Mouse (Mus musculus) limb, embryonic 10.5 days (tissue): Measurements from ENCODE around the gene Ppih. TPM values are rescaled to one million over a fixed set of nuclear protein-coding genes. Genes with fewer than 3 reads are reported as not detected.

Experiments used
- DNase-seq: peaks from one replicate; pipeline ENCODE4 v3.0.0-alpha.2; 2017; ENCODE audit warnings: low spot score
- H3K27ac ChIP-seq: fragments of 300-500 bp; sonication (generic); 2 replicates; pipeline ENCODE4 v1.5.1; 2016; ENCODE audit warnings: mild to moderate bottlenecking
- H3K27me3 ChIP-seq: fragments of 300-500 bp; sonication (generic); 2 replicates; pipeline ENCODE4 v1.6.1; 2016; ENCODE audit warnings: low read depth, mild to moderate bottlenecking; ENCODE audit not compliant: poor library complexity, severe bottlenecking
- H3K36me3 ChIP-seq: fragments of 300-500 bp; sonication (generic); 2 replicates; pipeline ENCODE4 v1.6.1; 2016; ENCODE audit warnings: mild to moderate bottlenecking, moderate library complexity
- H3K4me1 ChIP-seq: fragments of 300-500 bp; sonication (generic); 2 replicates; pipeline ENCODE4 v1.6.1; 2016
- H3K4me3 ChIP-seq: fragments of 300-500 bp; sonication (generic); 2 replicates; pipeline ENCODE4 v1.5.1; 2016; ENCODE audit warnings: mild to moderate bottlenecking, moderate library complexity
- H3K9me3 ChIP-seq: fragments of 300-500 bp; sonication (generic); replicated peaks from 2 replicates; pipeline ENCODE4 v1.6.1; 2016; ENCODE audit warnings: mild to moderate bottlenecking
- WGBS: fragments of 180-500 bp; shearing (Covaris S2); methylation state at CpG from one replicate; pipeline ENCODE4 v1.1.7; 2016; 5-methylcytosine and 5-hydroxymethylcytosine counted together
- polyA plus RNA-seq: library from polyadenylated mRNA; unstranded; fragments of >200 nt; fragmentation: Nextera tagmentation; extraction: Ambion mirVana; gene quantifications from 2 replicates; pipeline ENCODE4 v1.2.1, GENCODE M21; 2016

Ppih gene
- polyA plus RNA-seq, 1 experiment from 2014 or later, result 152 TPM

DNA sequence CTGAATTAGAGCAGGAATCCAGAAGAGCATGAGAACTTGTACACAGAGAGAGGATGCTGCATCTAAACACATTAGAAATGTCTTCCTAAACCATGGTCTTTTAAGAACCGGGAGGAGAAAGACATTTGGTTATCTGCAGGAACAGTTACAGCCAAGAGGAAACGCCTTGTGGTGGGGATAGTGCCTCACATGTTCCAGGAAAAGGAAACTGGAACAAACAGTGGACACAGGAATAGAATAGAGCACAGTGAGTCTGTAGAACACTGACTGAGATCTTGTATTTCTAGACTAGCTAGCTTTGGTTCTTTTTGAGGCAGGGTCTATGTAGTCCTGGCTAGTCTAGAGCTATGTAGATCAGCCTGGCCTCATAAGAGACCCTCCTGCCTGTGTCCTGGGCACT lies 45.1 kb downstream of the Ppih start:
- Histone ChIP-seq H3K4me1 (no peaks in the 10 kb centered on the region), H3K4me3 (no peak overlapping the region), H3K27ac (no peak overlapping the region), H3K27me3 (no peaks in the 10 kb centered on the region), H3K36me3 (peaks cover 98% of the 10 kb centered on the region), H3K9me3 (no peaks in the 10 kb centered on the region)
- 90% methylated on average over 2 of the region's 2 CpGs for WGBS
- no peak for DNase-seq

DNA sequence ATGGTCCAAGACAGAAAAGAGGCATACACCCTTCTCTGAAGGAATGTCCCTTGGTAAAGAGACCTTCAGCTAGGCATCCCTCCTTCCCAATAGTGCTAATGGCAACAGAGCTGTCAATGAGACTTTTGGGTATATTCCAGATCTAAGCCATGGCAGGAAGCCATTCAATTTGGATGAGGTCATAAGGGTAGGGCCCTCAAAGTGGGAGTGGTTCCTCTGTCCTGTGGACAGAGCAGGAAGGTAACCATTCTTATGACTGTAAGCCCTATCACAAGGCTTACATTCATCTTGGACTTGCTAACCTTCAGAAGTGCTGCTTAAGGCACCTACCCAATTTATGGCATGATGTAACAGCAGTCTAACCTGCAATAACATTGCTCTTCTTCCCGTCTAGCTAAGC lies 45.7 kb downstream of the Ppih start:
- H3K4me3 ChIP-seq, result no peak overlapping the region
- H3K36me3 ChIP-seq, result peaks cover 98% of the 10 kb centered on the region
- no peak for DNase-seq
- no peak overlapping the region for H3K27ac ChIP-seq
- no peaks in the 10 kb centered on the region for H3K27me3 ChIP-seq
- 82% methylated on average over 1 of the region's 1 CpGs for WGBS
- H3K9me3 ChIP-seq, result no peaks in the 10 kb centered on the region
- H3K4me1 ChIP-seq, result no peaks in the 10 kb centered on the region

DNA sequence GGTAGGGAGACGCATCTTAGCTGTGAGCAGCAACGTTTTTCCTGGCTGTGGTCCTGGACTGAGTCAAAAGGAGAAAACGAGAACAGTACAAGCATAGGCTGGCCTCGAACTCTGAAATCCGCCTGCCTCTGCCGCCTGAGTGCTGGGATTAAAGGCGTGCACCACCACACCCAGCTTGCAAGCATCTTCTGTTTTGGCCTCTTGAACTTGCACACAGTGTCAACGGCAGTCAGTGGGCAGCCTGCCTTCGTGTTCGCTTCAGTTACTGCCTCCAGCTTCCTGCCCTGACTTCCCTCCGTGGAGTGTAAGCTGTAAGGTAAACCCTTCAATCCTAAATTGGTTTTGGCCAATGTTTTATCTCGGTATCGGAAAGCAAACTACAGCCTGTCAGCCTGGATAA lies 53.7 kb downstream of the Ppih start:
- peaks cover 30% of the 10 kb centered on the region for H3K36me3 ChIP-seq
- no peaks in the 10 kb centered on the region for H3K9me3 ChIP-seq
- whole genome bisulfite sequencing, result 81% methylated on average over 13 of the region's 13 CpGs
- no peak for DNase-seq
- no peaks in the 10 kb centered on the region; the same call in 1 of the 2 replicates for H3K4me1 ChIP-seq
- no peak overlapping the region for H3K27ac ChIP-seq
- H3K4me3 ChIP-seq, result no peak overlapping the region
- H3K27me3 ChIP-seq, result no peaks in the 10 kb centered on the region

DNA sequence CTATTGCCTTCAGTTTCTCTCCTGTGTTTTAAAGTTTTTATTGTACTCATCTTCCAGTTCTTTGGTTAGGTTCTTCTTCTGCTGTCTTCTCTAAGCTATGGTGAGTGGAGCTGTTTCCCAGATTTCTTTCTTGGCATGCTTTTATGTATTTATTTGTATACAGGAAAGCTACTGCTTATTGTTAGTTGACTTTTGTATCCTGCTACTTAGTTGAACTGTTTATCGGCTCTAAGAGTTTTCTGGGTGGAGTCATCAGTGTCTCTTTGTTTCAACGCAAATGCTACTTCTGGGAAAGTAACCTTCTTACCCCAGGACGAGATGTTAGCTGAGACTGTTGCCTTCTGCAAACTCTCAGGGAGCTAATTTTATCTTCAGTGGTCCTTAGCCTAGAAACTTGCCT lies 56.9 kb downstream of the Ppih start:
- no peaks in the 10 kb centered on the region for H3K9me3 ChIP-seq
- no peak overlapping the region for H3K4me3 ChIP-seq
- no peaks in the 10 kb centered on the region for H3K27me3 ChIP-seq
- 85% methylated on average over 3 of the region's 3 CpGs for WGBS
- no peak overlapping the region for H3K27ac ChIP-seq
- no peak for DNase-seq
- no peaks in the 10 kb centered on the region for H3K36me3 ChIP-seq
- peaks cover 14% of the 10 kb centered on the region for H3K4me1 ChIP-seq

DNA sequence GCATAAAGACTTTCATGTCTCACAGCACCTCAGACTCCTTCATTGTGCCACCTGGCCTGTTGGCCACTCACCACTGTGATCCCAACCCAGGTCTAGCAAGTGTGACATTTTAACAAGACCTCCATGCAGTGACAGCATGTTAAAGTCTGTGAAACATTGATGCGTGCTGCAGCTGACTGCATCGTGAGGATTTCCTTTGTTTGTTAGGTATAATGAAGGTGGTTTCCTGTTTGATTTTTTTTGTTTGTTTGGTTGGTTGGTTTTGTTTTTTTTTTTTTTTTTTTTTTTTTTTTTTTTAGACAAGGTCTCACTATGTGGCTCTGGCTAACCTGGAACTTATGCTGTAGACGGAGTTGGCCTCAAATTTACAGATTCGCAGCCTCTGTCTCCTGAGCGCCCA lies 57.9 kb downstream of the Ppih start:
- DNase-seq, result no peak
- H3K4me1 ChIP-seq, result peaks cover 15% of the 10 kb centered on the region
- no peak overlapping the region for H3K27ac ChIP-seq
- H3K36me3 ChIP-seq, result no peaks in the 10 kb centered on the region
- H3K9me3 ChIP-seq, result no peaks in the 10 kb centered on the region
- H3K4me3 ChIP-seq, result no peak overlapping the region
- no peaks in the 10 kb centered on the region for H3K27me3 ChIP-seq
- WGBS, result 88% methylated on average over 5 of the region's 5 CpGs

DNA sequence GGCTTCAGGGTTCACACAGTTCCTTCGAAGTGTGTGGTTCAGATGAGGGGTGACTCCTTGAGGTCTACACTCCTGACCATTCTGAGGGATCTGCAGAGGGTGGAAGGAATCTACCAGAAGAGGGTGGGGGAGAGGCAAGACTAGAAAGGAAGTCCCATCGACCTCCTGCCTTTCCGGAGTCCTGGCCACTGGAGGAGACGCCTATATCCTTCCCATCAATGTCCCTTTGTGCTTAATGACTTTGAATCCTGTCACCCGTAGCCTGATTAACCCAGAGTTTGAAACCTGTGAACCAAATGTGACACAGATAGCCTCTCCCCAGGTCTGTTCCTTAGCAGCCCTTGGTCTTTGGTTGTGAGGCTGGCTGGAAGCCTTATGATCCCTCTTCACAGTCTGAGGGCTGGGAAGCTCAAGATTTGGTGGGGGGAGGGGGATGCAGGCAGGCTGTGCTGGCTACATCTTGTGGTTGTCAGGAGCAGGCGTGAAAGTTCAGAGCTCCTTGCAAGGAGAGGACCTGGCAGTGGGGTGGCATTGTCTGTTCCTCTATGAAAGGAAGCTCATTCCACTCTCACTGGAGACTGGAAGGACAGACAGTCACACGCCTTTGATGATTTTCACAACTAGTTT lies 59.1 kb downstream of the Ppih start:
- DNase-seq, result no peak
- Histone ChIP-seq H3K9me3 (no peaks in the 10 kb centered on the region), H3K27ac (no peak overlapping the region), H3K36me3 (no peaks in the 10 kb centered on the region), H3K4me1 (peaks cover 18% of the 10 kb centered on the region), H3K4me3 (no peak overlapping the region), H3K27me3 (no peaks in the 10 kb centered on the region)
- 50% methylated on average over 7 of the region's 7 CpGs for WGBS

DNA sequence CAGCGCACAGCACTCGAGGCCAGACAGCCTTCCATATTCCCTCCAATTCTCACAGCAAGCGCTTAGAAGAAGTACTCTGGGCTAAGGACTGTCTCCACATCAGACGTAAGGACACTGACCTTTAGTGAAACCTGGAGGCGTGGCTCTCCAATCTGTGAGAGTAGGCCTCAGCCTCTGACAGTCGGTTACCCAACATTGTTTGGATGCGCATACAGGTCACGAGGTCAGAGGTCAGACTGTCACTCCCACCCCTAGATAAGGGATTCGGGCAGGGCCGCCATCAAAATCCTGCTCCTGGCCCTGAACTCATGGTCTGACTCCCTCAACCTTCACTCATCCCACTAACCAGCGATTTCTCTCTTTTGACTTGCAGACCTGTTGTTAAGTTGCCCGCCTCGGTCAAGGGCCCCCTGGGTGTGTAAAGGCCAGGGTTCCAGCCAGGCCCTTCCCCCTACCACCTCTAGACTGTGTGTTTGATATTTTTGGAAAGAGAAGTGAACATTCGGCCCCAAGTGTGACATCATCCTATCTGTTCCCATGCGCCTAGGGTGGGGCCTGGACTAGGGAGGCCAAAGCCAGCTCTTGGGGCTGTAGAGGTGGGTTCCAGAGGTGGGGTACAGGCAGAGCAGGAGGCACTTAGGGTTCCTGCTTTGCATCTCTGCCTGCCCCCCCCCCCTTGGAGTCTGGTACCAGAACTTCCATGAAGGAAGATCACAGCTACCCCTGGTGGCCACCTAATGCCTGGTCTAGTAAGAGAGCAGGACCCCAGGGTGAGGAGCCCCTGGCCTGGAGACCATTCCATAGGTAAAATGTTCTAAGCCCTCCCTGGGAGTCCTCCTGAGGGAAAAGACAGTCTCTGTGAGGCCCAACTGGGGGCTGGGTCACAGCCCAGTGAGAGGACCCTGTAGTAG lies 60.7 kb downstream of the Ppih start:
- Histone ChIP-seq H3K4me1 (peaks cover 22% of the 10 kb centered on the region), H3K27ac (no peak overlapping the region), H3K9me3 (no peaks in the 10 kb centered on the region), H3K4me3 (no peak overlapping the region), H3K27me3 (no peaks in the 10 kb centered on the region), H3K36me3 (no peaks in the 10 kb centered on the region)
- WGBS, result 80% methylated on average over 15 of the region's 15 CpGs
- DNase-seq, result no peak

DNA sequence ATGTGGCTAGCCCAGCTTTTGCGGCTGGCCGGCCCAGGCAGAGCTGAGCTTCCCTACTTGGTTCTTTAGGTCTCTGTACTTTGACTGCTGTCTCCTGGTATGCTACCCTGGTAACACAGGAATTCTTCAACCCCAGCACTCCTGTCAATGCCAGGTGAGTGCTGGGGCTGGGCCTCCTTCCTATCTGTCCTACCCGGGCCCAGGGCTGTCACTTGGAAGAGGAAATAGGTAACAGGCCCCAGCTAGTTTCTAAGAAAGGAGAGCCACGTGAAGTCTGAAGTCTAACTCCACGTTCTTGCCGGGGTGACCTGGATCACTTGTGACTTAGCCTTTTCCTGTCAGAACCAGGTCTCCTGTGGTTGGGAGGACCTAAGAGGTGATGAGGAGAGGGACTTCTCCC lies 63.3 kb downstream of the Ppih start:
- WGBS, result 83% methylated on average over 6 of the region's 6 CpGs
- Histone ChIP-seq H3K4me3 (no peak overlapping the region), H3K4me1 (peaks cover 32% of the 10 kb centered on the region), H3K36me3 (no peaks in the 10 kb centered on the region), H3K9me3 (no peaks in the 10 kb centered on the region), H3K27me3 (no peaks in the 10 kb centered on the region), H3K27ac (0 out of 2 replicates have a peak overlapping the region, but pooled peaks have one; percentile 6)
- no peak for DNase-seq

DNA sequence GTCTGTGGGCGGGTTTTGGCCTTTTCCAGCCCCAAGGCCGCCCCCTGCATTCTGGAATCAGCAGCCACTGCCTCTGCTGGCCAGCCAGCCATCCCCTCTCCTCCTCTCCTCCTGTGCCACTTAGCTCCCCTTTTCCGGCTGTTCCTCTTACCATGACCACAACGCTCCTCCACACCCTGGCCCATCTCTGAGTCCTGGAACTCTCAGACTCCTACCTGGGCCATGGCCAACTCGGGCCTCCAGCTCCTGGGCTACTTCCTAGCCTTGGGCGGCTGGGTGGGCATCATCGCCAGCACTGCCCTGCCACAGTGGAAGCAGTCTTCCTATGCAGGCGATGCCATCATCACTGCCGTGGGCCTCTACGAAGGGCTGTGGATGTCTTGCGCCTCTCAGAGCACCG lies 65.0 kb downstream of the Ppih start, which contains the start of gene Cldn19:
Gene Cldn19, plus strand, starts transcription at position 64 of the 400 bp plus-strand sequence.
- no peaks in the 10 kb centered on the region for H3K36me3 ChIP-seq
- H3K27ac ChIP-seq, result peak within 1 kb of the TSS; percentile 71; the same call in 1 of the 2 replicates
- 79% methylated on average over 12 of the region's 12 CpGs for WGBS
- no peaks in the 10 kb centered on the region for H3K9me3 ChIP-seq
- no peak for DNase-seq
- peaks cover 21% of the 10 kb centered on the region for H3K4me1 ChIP-seq
- H3K4me3 ChIP-seq, result no peak within 1 kb of the TSS
- no peaks in the 10 kb centered on the region for H3K27me3 ChIP-seq

DNA sequence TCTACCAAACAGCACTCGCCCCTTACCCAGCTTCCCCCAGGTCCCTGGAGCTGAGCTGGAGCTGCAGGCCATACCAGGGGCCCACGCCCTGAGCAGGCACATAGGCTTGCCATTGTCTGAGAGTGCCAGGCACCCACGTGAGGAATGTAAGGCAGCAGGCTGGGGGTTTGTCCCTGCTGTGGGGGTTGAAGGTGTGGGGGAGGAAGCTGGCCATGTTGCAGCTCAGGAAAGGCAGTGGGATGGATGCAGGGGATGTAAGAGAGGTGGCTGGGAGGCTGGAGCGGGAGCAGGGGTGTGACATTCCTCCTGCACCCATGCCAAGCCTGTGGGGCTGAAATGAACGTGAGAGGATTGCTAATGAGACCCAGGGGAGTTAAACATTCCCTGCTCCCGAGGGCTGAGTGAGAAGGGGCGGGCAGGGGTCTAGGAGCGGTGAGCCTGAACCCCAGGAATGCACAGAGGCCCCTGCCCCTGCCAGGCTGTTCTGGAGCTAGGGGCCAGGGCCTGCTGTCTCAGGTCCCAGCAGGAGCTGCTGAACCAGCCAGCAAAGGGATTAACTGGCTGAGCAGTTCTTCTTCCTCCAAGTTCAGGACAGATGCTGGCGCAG lies 66.2 kb downstream of the Ppih start:
- H3K27me3 ChIP-seq, result no peaks in the 10 kb centered on the region
- no peaks in the 10 kb centered on the region for H3K36me3 ChIP-seq
- DNase-seq, result no peak
- H3K4me3 ChIP-seq, result no peak overlapping the region
- H3K27ac ChIP-seq, result peak overlapping the region; percentile 71; the same call in 1 of the 2 replicates
- no peaks in the 10 kb centered on the region for H3K9me3 ChIP-seq
- WGBS, result 42% methylated on average over 9 of the region's 9 CpGs
- H3K4me1 ChIP-seq, result peaks cover 19% of the 10 kb centered on the region

DNA sequence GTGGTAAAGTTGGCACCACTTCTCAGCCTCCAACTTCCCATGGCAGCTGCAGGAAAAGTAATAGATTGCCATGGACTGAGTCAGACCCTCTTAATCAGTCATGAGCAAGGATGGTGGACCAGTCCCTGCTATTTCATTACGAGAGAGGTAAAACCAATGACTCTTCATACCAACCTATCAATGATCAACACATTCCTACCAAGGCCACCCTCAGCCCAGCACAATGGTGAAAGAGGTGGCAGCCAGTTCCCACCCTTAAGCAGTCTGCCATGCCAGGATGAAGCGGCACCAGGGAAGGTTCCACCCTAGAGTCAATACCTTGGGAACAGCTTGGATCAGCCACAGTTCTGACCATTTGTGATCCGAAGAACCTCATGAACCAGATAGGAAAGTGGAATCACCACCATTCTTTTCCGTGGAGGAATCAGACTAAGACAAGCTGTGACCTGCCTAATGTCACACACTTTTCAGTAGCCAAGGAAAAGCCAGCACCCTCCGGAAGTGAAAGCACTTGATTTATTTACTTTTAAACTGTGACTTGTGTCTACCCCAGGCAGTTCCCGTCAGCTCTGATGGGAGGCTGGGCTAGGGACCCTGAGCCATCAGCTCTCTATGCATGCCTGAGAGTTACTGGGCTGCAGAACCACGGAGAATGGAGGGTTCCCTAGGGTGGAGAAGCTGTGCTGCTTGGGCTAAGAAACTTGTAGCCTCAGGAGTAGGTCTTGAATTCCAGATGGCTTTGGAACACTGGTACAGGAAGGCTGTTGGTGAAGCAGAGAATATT lies 68.1 kb downstream of the Ppih start:
- Histone ChIP-seq H3K4me1 (peaks cover 22% of the 10 kb centered on the region), H3K4me3 (no peak overlapping the region), H3K27me3 (no peaks in the 10 kb centered on the region), H3K9me3 (no peaks in the 10 kb centered on the region), H3K36me3 (peaks cover 14% of the 10 kb centered on the region), H3K27ac (no peak overlapping the region)
- WGBS, result 60% methylated on average over 7 of the region's 7 CpGs
- no peak for DNase-seq
